Mouse (Mus musculus) stomach, postnatal 0 days (tissue): Measurements from ENCODE around the gene Meig1. TPM values are rescaled to one million over a fixed set of nuclear protein-coding genes. Genes with fewer than 3 reads are reported as not detected.

Experiments
- ATAC-seq: fragments of 200-750 bp; cut with Nextera tagmentation; 2 replicates; pipeline ENCODE4 v1.8.0; 2017; ENCODE audit not compliant: low FRiP score, low TSS enrichment
- DNase-seq: peaks from one replicate; pipeline ENCODE4 v3.0.0-alpha.2; 2016; ENCODE audit warnings: low spot score
- H3K27ac ChIP-seq: fragments of 300-500 bp; sonication (generic); replicated peaks from 2 replicates; pipeline ENCODE4 v1.5.1; 2014; ENCODE audit warnings: mild to moderate bottlenecking, control low read depth
- H3K27me3 ChIP-seq: fragments of 300-500 bp; sonication (generic); 2 replicates; pipeline ENCODE4 v1.6.1; 2014; ENCODE audit warnings: low read length; ENCODE audit not compliant: control insufficient read depth, insufficient read depth
- H3K36me3 ChIP-seq: fragments of 300-500 bp; sonication (generic); 2 replicates; pipeline ENCODE4 v1.6.1; 2014; ENCODE audit warnings: low read length, mixed read lengths; ENCODE audit not compliant: control insufficient read depth, insufficient read depth
- H3K4me1 ChIP-seq: fragments of 300-500 bp; sonication (generic); replicated peaks from 2 replicates; pipeline ENCODE4 v1.6.1; 2014; ENCODE audit warnings: antibody characterized with exemption; ENCODE audit not compliant: control insufficient read depth, insufficient read depth
- H3K4me2 ChIP-seq: fragments of 300-500 bp; sonication (generic); replicated peaks from 2 replicates; pipeline ENCODE4 v1.6.1; 2014; ENCODE audit warnings: low read depth, mild to moderate bottlenecking, control low read depth, moderate library complexity
- H3K4me3 ChIP-seq: fragments of 300-500 bp; sonication (generic); 2 replicates; pipeline ENCODE4 v1.5.1; 2014; ENCODE audit warnings: low read depth, low read length, control low read depth
- H3K9ac ChIP-seq: fragments of 300-500 bp; sonication (generic); 2 replicates; pipeline ENCODE4 v1.6.1; 2014; ENCODE audit warnings: mild to moderate bottlenecking, low read length, control low read depth, mixed read lengths
- H3K9me3 ChIP-seq: fragments of 300-500 bp; sonication (generic); 2 replicates; pipeline ENCODE4 v1.6.1; 2016; ENCODE audit warnings: low read length; ENCODE audit not compliant: control insufficient read depth
- CTCF ChIP-seq: IDR thresholded peaks from 2 replicates; pipeline ENCODE4 v1.5.1; 2016; ENCODE audit warnings: antibody characterized with exemption, low read depth, mild to moderate bottlenecking, moderate library complexity
- EP300 ChIP-seq: optimal IDR thresholded peaks from 2 replicates; pipeline ENCODE3; 2016; ENCODE audit warnings: antibody characterized with exemption
- WGBS: fragments of 180-500 bp; shearing (Covaris S2); extraction: QIAGEN DNeasy Blood & Tissue Kit; methylation state at CpG from one replicate; pipeline ENCODE4 v1.1.7; 2014; 5-methylcytosine and 5-hydroxymethylcytosine counted together
- polyA plus RNA-seq: library from polyadenylated mRNA; unstranded; fragments of >200 nt; fragmentation: Nextera tagmentation; extraction: Ambion mirVana; gene quantifications from 2 replicates; pipeline ENCODE4 v1.2.1, GENCODE M21; 2015

Meig1 gene
- 0.36 and 0.61 TPM in 2 replicates for polyA plus RNA-seq

DNA sequence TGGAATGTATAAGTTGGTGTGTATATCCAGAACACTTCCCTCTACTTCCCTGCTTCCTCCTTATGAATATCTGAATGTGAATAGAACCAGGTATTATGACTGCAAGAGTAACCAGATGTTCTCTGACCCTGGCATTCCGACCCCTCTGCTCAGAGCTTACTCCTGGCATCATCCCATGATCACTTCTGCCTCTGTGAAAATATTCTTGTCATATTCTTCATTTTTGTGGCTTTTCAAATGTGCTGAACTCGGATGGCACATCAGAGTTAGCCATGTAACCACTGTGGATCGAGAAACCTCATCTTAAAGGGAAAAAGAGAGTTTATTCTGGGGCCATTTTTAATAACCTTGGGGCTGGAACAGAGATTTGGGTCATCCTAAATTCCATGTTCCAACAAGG, at the start of gene Meig1:
Meig1 (minus strand) TSS at position 101 of the 400 bp plus-strand sequence.
- Histone ChIP-seq H3K4me1 (no peaks in the 10 kb centered on the region; the same call in 1 of the 2 replicates), H3K4me3 (no peak within 1 kb of the TSS), H3K27ac (no peak within 1 kb of the TSS), H3K27me3 (no peaks in the 10 kb centered on the region), H3K9ac (no peak within 1 kb of the TSS), H3K36me3 (no peaks in the 10 kb centered on the region), H3K9me3 (no peaks in the 10 kb centered on the region), H3K4me2 (peak within 1 kb of the TSS; percentile 98)
- WGBS, result 64% methylated on average over 3 of the region's 3 CpGs
- ATAC-seq, result no peak
- DNase-seq, result no peak
- TF ChIP-seq EP300 (no peak), CTCF (no peak)

DNA sequence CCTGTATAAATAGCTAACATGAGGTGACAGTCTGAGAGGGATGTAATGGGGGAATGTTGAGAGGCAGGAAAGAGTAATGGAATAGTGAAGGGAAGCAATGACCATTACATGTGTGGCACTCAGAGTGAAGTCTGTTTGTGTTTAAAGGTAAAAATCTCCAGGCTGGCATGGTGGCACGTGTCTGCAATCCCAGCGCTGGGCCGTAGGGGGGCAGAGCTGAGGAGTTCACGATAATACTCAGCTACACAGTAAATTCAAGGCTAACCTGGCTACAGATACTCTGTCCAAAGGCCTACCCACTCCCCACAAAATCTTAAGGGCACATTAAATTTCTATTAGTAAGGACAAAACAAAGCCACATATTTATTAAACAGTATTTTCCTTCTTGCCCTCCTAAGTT, 34.1 kb upstream of the Meig1 start:
- H3K27ac ChIP-seq, result no peak overlapping the region
- TF ChIP-seq CTCF, result peak; percentile 28; the same call in 1 of the 2 replicates
- TF ChIP-seq EP300, result no peak
- no peak for DNase-seq
- ATAC-seq, result no peak
- H3K4me2 ChIP-seq, result no peak overlapping the region
- no peak overlapping the region for H3K4me3 ChIP-seq
- H3K9ac ChIP-seq, result no peak overlapping the region
- H3K36me3 ChIP-seq, result 0 out of 2 replicates have a peak, but pooled peaks cover 6% of the 10 kb centered on the region
- 85% methylated on average over 4 of the region's 4 CpGs for WGBS
- no peaks in the 10 kb centered on the region for H3K4me1 ChIP-seq
- no peaks in the 10 kb centered on the region for H3K9me3 ChIP-seq
- no peaks in the 10 kb centered on the region for H3K27me3 ChIP-seq

DNA sequence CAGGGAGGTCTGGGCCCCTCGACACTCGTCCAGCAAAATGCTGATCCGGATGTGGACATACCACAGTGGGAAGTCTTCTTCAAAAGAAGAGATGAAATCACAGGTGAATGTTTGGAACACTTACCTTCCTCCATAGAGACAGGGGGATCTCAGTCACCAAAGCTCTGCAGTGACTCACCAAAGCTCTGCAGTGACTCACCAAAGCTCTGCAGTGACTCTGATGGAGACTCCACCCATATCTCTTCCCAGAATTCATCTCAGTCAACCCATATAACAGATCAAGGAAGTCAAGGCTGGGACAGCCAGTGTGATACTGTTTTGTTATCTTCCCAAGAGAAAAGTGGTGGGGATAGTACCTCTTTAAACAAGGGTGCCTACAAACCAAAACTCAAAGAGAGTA, 30.6 kb upstream of the Meig1 start:
- ATAC-seq (no peak), DNase-seq (no peak)
- no peak overlapping the region for H3K4me2 ChIP-seq
- H3K27ac ChIP-seq, result no peak overlapping the region
- H3K4me3 ChIP-seq, result no peak overlapping the region
- H3K27me3 ChIP-seq, result no peaks in the 10 kb centered on the region
- H3K9ac ChIP-seq, result no peak overlapping the region
- TF ChIP-seq CTCF, result no peak
- no peak for TF ChIP-seq EP300
- H3K9me3 ChIP-seq, result no peaks in the 10 kb centered on the region
- no peaks in the 10 kb centered on the region for H3K4me1 ChIP-seq
- H3K36me3 ChIP-seq, result 0 out of 2 replicates have a peak, but pooled peaks cover 6% of the 10 kb centered on the region
- WGBS, result 83% methylated on average over 3 of the region's 3 CpGs

DNA sequence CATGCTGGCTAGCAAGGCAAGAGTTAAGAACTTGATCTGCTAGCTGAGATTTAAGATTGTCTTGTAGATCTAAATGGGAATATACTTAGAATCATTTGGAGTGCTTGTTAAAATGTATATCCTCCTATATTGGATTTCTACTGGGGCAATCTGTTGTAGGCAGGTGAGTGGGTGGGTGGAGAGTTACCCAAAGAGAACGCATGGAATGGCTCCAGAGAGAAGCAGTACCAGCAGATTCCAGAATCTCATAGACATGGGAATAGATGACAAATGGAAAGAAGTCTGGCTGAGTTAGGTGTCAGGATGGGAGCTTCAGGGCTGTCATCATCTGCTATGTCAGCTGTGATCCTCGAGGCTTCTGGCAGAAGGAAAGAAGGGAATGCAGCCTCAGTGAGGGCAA, 27.0 kb upstream of the Meig1 start:
- H3K9me3 ChIP-seq, result no peaks in the 10 kb centered on the region
- DNase-seq (no peak), ATAC-seq (no peak)
- H3K4me3 ChIP-seq, result no peak overlapping the region
- H3K27me3 ChIP-seq, result no peaks in the 10 kb centered on the region
- H3K36me3 ChIP-seq, result 0 out of 2 replicates have a peak, but pooled peaks cover 6% of the 10 kb centered on the region
- TF ChIP-seq CTCF (no peak), EP300 (no peak)
- H3K4me1 ChIP-seq, result no peaks in the 10 kb centered on the region
- H3K9ac ChIP-seq, result no peak overlapping the region
- H3K4me2 ChIP-seq, result no peak overlapping the region
- H3K27ac ChIP-seq, result no peak overlapping the region
- WGBS, result 62% methylated on average over 2 of the region's 2 CpGs

DNA sequence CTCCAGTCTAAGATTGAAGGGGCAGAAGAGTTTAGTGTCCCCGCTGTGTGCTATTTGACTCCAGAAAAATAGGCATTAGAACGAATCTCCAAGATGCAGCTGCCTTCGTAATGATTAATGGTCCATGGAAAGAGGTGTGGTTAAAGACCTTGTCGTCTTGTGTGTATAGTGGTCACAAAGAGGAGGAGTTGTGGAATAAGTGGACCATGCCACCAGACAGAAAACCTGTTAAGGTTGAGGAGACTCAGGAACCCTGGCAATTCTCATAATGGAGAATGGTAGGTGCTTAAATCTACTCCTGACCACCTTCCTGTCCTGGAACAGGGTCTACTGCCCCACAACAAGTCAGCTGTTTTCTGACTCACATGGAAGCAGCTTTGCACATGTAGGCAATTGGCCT, 23.5 kb upstream of the Meig1 start:
- H3K4me2 ChIP-seq, result no peak overlapping the region
- no peak overlapping the region for H3K27ac ChIP-seq
- no peaks in the 10 kb centered on the region for H3K27me3 ChIP-seq
- no peak for ATAC-seq
- TF ChIP-seq CTCF (no peak), EP300 (no peak)
- H3K9me3 ChIP-seq, result no peaks in the 10 kb centered on the region
- no peak overlapping the region for H3K4me3 ChIP-seq
- DNase-seq, result no peak
- H3K4me1 ChIP-seq, result no peaks in the 10 kb centered on the region
- H3K36me3 ChIP-seq, result no peaks in the 10 kb centered on the region
- no peak overlapping the region for H3K9ac ChIP-seq
- WGBS, result 64% methylated on average over 4 of the region's 4 CpGs

DNA sequence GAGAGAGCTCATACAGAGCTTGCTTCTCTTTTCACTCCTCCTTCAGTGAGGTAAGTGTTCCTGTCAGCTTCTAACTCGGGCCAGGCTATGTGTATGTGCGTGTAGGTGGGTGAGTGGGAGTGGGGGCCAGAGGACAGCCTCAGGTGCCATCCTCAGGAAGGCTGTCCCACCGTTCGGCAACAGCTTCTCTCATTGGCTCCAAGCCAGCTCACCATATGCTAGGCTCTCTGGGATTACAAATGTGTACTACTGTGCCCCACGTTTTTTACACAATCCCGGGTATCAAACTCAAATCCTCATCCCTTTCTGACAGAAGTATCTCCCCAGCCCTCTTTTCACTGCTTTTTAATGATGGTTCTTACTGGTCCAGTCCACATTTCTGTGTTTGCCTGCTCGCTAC, 21.8 kb upstream of the Meig1 start:
- WGBS, result 61% methylated on average over 7 of the region's 7 CpGs
- Histone ChIP-seq H3K9me3 (no peaks in the 10 kb centered on the region), H3K9ac (no peak overlapping the region), H3K4me1 (no peaks in the 10 kb centered on the region), H3K36me3 (no peaks in the 10 kb centered on the region), H3K27ac (no peak overlapping the region), H3K27me3 (no peaks in the 10 kb centered on the region), H3K4me3 (no peak overlapping the region), H3K4me2 (no peak overlapping the region)
- DNase-seq (no peak), ATAC-seq (no peak)
- no peak for TF ChIP-seq CTCF
- TF ChIP-seq EP300, result no peak
